Mouse (Mus musculus) intestine, postnatal 0 days (tissue): ENCODE data around the gene Ptprg. TPM values are rescaled to one million over a fixed set of nuclear protein-coding genes. Genes with fewer than 3 reads are reported as not detected.

Source experiments
- ATAC-seq: fragments of 200-750 bp; cut with Nextera tagmentation; 2 replicates; pipeline ENCODE4 v1.8.0; 2017; ENCODE audit warnings: mild to moderate bottlenecking, moderate TSS enrichment, moderate library complexity
- H3K27ac ChIP-seq: fragments of 300-500 bp; sonication (generic); 2 replicates; pipeline ENCODE4 v1.5.1; 2014; ENCODE audit warnings: mild to moderate bottlenecking, low read depth, low read length, moderate library complexity
- H3K27me3 ChIP-seq: fragments of 300-500 bp; sonication (generic); replicated peaks from 2 replicates; pipeline ENCODE4 v1.6.1; 2014; ENCODE audit warnings: low read length, mixed read lengths; ENCODE audit not compliant: control insufficient read depth, insufficient read depth
- H3K36me3 ChIP-seq: fragments of 300-500 bp; sonication (generic); 2 replicates; pipeline ENCODE4 v1.6.1; 2014; ENCODE audit warnings: mild to moderate bottlenecking, moderate library complexity; ENCODE audit not compliant: control insufficient read depth, insufficient read depth
- H3K4me1 ChIP-seq: fragments of 300-500 bp; sonication (generic); replicated peaks from 2 replicates; pipeline ENCODE4 v1.6.1; 2014; ENCODE audit warnings: antibody characterized with exemption, low read length, mixed read lengths; ENCODE audit not compliant: control insufficient read depth, insufficient read depth
- H3K4me2 ChIP-seq: fragments of 300-500 bp; sonication (generic); replicated peaks from 2 replicates; pipeline ENCODE4 v1.6.1; 2014; ENCODE audit warnings: low read depth, mild to moderate bottlenecking, moderate library complexity
- H3K4me3 ChIP-seq: fragments of 300-500 bp; sonication (generic); 2 replicates; pipeline ENCODE4 v1.5.1; 2014; ENCODE audit warnings: low read depth, low read length
- H3K9ac ChIP-seq: fragments of 300-500 bp; sonication (generic); 2 replicates; pipeline ENCODE4 v1.6.1; 2014; ENCODE audit warnings: mild to moderate bottlenecking, low read depth, low read length
- H3K9me3 ChIP-seq: fragments of 300-500 bp; sonication (generic); 2 replicates; pipeline ENCODE4 v1.6.1; 2016; ENCODE audit warnings: mixed run types; ENCODE audit not compliant: control insufficient read depth
- CTCF ChIP-seq: sonication (generic); IDR thresholded peaks from 2 replicates; pipeline ENCODE4 v1.5.1; 2016; ENCODE audit warnings: low read depth, mild to moderate bottlenecking, control low read depth, antibody characterized with exemption, moderate library complexity
- WGBS: fragments of 180-500 bp; shearing (Covaris S2); extraction: QIAGEN DNeasy Blood & Tissue Kit; methylation state at CpG from one replicate; pipeline ENCODE4 v1.1.7; 2014; 5-methylcytosine and 5-hydroxymethylcytosine counted together
- polyA plus RNA-seq: library from polyadenylated mRNA; unstranded; fragments of >200 nt; fragmentation: Nextera tagmentation; extraction: Ambion mirVana; gene quantifications from 2 replicates; pipeline ENCODE4 v1.2.1, GENCODE M21; 2015

The Ptprg gene
- polyA plus RNA-seq, 1 experiment from 2014 or later: 3.7 TPM

GRCm38 (mm10) chr14:12139643-12140481 lies 586.5 kb downstream of the Ptprg start:
- no peak overlapping the region for H3K9ac ChIP-seq
- no peaks in the 10 kb centered on the region for H3K4me1 ChIP-seq
- no peak overlapping the region for H3K27ac ChIP-seq
- H3K36me3 ChIP-seq: no peaks in the 10 kb centered on the region
- no peak overlapping the region for H3K4me3 ChIP-seq
- H3K27me3 ChIP-seq: no peaks in the 10 kb centered on the region
- H3K9me3 ChIP-seq: no peaks in the 10 kb centered on the region
- peak; percentile 38; the same call in 1 of the 2 replicates for ATAC-seq
- TF ChIP-seq CTCF: peak; percentile 78
- no peak overlapping the region for H3K4me2 ChIP-seq
- 47% methylated on average over 18 of the region's 18 CpGs for WGBS

DNA sequence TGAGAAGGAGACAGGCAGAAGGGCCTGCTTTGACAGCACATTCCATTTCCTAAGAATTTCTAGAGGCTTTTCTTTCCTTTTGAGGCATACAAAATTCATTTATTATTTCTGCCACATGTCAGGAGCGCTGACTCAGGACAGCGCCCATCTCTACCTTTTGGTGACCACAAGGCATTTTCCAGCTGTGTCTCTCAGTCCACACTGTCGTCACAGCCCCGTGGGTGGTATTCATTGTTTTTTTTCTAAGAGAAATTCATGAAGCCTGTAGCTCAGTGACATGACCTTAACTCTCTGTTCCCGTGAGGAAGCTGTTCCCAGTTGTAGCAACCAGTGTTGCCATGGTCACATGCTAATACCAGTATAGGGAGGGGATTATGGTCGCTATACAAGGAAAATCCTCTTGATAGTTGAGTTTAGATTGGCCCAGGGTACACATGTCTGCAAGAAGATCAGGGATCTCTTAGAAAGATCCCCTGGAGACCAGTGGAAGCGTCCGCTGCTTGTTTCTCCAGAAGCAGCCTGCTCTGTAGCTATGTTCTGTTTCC lies 590.7 kb downstream of the Ptprg start:
- Histone ChIP-seq H3K27ac (no peak overlapping the region), H3K27me3 (no peaks in the 10 kb centered on the region), H3K36me3 (peaks cover 4% of the 10 kb centered on the region; the same call in 1 of the 2 replicates), H3K9me3 (no peaks in the 10 kb centered on the region), H3K4me1 (no peaks in the 10 kb centered on the region), H3K4me2 (no peak overlapping the region), H3K9ac (no peak overlapping the region), H3K4me3 (no peak overlapping the region)
- WGBS: 75% methylated on average over 8 of the region's 8 CpGs
- no peak for ATAC-seq
- TF ChIP-seq CTCF: no peak

DNA sequence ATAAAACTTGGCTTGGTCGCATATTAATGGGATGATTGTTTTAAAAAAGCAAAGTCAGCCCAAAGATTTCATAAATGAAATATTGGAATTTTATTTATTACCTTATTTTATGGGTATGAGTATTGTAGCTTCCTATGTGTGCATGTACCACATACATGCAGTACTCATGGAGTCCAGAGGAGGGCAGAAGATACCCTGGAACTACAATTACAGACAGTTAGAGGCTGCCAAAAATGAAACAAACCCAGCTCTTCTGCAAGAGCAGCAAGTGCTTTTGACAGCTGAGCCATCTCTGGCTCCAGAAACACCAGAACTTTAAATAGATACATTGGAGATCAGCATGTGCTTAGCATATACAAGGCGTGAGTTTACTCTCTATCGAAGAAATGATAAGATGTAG lies 592.6 kb downstream of the Ptprg start:
- H3K9me3 ChIP-seq: no peaks in the 10 kb centered on the region
- no peak overlapping the region for H3K4me2 ChIP-seq
- H3K27me3 ChIP-seq: no peaks in the 10 kb centered on the region
- H3K36me3 ChIP-seq: peaks cover 4% of the 10 kb centered on the region; the same call in 1 of the 2 replicates
- ATAC-seq: no peak
- no peaks in the 10 kb centered on the region for H3K4me1 ChIP-seq
- peak; percentile 37 for TF ChIP-seq CTCF
- 83% methylated on average over 3 of the region's 3 CpGs for WGBS
- no peak overlapping the region for H3K4me3 ChIP-seq
- H3K9ac ChIP-seq: no peak overlapping the region
- no peak overlapping the region for H3K27ac ChIP-seq

DNA sequence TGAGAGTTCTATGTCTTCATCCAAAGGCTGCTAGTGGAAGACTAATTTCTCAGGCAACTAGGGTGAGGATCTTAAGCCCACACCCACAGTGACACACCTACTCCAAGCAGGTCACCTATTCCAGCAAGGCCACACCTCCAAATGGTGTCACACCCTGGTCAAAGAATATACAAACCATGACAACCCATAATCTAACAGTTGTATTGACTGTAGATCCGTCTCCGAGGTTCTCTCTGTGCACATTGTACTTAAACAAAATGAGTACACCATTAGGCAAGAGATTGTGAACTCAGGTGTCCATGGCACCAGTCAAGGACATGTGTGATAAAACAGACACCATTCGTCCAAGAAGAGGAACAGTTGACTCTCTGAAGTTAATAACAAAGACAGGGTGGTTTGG lies 596.2 kb downstream of the Ptprg start:
- Histone ChIP-seq H3K4me3 (no peak overlapping the region), H3K36me3 (peaks cover 4% of the 10 kb centered on the region; the same call in 1 of the 2 replicates), H3K27me3 (no peaks in the 10 kb centered on the region), H3K9ac (no peak overlapping the region), H3K4me1 (no peaks in the 10 kb centered on the region), H3K4me2 (no peak overlapping the region), H3K9me3 (no peaks in the 10 kb centered on the region), H3K27ac (no peak overlapping the region)
- no peak for TF ChIP-seq CTCF
- 39% methylated on average over 3 of the region's 3 CpGs for WGBS
- 0 out of 2 replicates have a peak, but pooled peaks have one; percentile 28 for ATAC-seq

DNA sequence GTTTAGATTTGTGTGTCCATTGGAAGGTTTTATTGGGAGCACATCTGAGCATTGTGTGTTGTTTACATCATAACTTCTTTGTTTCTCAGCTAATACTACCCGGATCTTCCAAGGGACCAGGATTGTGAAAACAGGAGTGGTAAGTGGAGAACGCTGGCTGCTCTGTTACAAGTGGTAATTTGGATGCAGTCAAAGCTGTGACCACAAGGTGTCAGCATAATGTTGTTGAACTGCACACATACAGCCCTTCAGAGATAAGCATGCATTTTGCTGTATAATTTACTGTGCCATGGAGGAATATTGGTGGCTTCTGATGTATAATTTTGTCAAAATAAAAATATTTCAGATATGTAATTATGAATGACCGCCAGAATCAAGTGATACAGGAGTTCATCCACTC lies 598.6 kb downstream of the Ptprg start:
- Histone ChIP-seq H3K27me3 (no peaks in the 10 kb centered on the region), H3K27ac (no peak overlapping the region), H3K4me3 (no peak overlapping the region), H3K36me3 (peaks cover 4% of the 10 kb centered on the region; the same call in 1 of the 2 replicates), H3K9me3 (no peaks in the 10 kb centered on the region), H3K9ac (no peak overlapping the region), H3K4me1 (no peaks in the 10 kb centered on the region), H3K4me2 (no peak overlapping the region)
- peak; percentile 43; the same call in 1 of the 2 replicates for ATAC-seq
- 46% methylated on average over 3 of the region's 3 CpGs for WGBS
- TF ChIP-seq CTCF: peak; percentile 90

- H3K36me3 ChIP-seq: peaks cover 4% of the 10 kb centered on the region; the same call in 1 of the 2 replicates
- no peak for TF ChIP-seq CTCF
- no peak overlapping the region for H3K27ac ChIP-seq
- H3K27me3 ChIP-seq: no peaks in the 10 kb centered on the region
- H3K9me3 ChIP-seq: no peaks in the 10 kb centered on the region
- H3K4me1 ChIP-seq: no peaks in the 10 kb centered on the region
- ATAC-seq: no peak
- no peak overlapping the region for H3K4me2 ChIP-seq
- 92% methylated on average over 6 of the region's 6 CpGs for WGBS
- H3K4me3 ChIP-seq: no peak overlapping the region
- H3K9ac ChIP-seq: no peak overlapping the region
Observed at GRCm38 (mm10) chr14:12152748-12153147, 599.4 kb downstream of the Ptprg start.
